Mouse (Mus musculus) CH12.LX (cell line): ENCODE data around the gene Rplp0. TPM values are rescaled to one million over a fixed set of nuclear protein-coding genes. Genes with fewer than 3 reads are reported as not detected.

Experiments
- DNase-seq: peaks from one replicate; pipeline ENCODE4 v3.0.0-alpha.2; 2013; ENCODE audit errors: extremely low read depth
- H3K27ac ChIP-seq: 2 replicates; pipeline ENCODE4 v1.5.1; 2012; ENCODE audit warnings: low read depth, mild to moderate bottlenecking, control low read depth, moderate library complexity; ENCODE audit not compliant: insufficient read depth
- H3K27me3 ChIP-seq: replicated peaks from 2 replicates; pipeline ENCODE3; 2012; ENCODE audit warnings: inconsistent platforms
- H3K36me3 ChIP-seq, 2 experiments: replicated peaks in 1 of 2; 2 replicates each; pipeline versions ENCODE3 to v1.6.1; 2012; ENCODE audit warnings: inconsistent platforms in 1 of 2, low read length in 1 of 2, mild to moderate bottlenecking in 1 of 2, mixed read lengths in 1 of 2, moderate library complexity in 1 of 2; ENCODE audit not compliant: control insufficient read depth in 1 of 2, insufficient read depth in 1 of 2
- H3K4me1 ChIP-seq, 2 experiments: 2 replicates each; pipeline ENCODE4 v1.6.1; 2012; ENCODE audit warnings: inconsistent platforms in 1 of 2, moderate library complexity in 1 of 2; ENCODE audit not compliant: insufficient read depth in 2 of 2, control insufficient read depth in 1 of 2
- H3K4me2 ChIP-seq: 2 replicates; pipeline ENCODE4 v1.6.1; 2012; ENCODE audit warnings: low read depth, mild to moderate bottlenecking, control low read depth; ENCODE audit not compliant: poor library complexity, insufficient read depth, severe bottlenecking
- H3K4me3 ChIP-seq, 3 experiments: fragments of 150-350 bp in 1 of 3; sonication (generic) in 1 of 3; replicated peaks in 1 of 3; 2 replicates each; pipeline versions ENCODE3 to v1.5.1; 2011 to 2012; ENCODE audit warnings: low read depth in 2 of 3, low read length in 2 of 3, mild to moderate bottlenecking in 2 of 3, moderate library complexity in 2 of 3, control low read depth in 1 of 3, improper control_type of control experiment in 1 of 3, inconsistent platforms in 1 of 3, mixed read lengths in 1 of 3; ENCODE audit not compliant: poor library complexity in 1 of 3
- H3K79me2 ChIP-seq: replicated peaks from 2 replicates; pipeline ENCODE4 v1.6.1; 2012; ENCODE audit warnings: mild to moderate bottlenecking, moderate library complexity; ENCODE audit not compliant: control insufficient read depth, poor library complexity, insufficient read depth, severe bottlenecking; ENCODE audit errors: extremely low read depth
- H3K9ac ChIP-seq: 2 replicates; pipeline ENCODE4 v1.6.1; 2012; ENCODE audit warnings: low read depth, mild to moderate bottlenecking, control low read depth, moderate library complexity; ENCODE audit not compliant: insufficient read depth
- H3K9me3 ChIP-seq: replicated peaks from 2 replicates; pipeline ENCODE3; 2012; ENCODE audit warnings: low read length, inconsistent platforms, mixed read lengths
- ELF1 ChIP-seq: IDR thresholded peaks from 2 replicates; pipeline ENCODE4 v1.6.1; 2014; ENCODE audit warnings: low read depth, mild to moderate bottlenecking, inconsistent platforms, low read length, improper control_type of control experiment
- MAZ ChIP-seq: IDR thresholded peaks from 2 replicates; pipeline ENCODE4 v1.6.1; 2012; ENCODE audit warnings: low read depth, mild to moderate bottlenecking, inconsistent platforms, low read length, improper control_type of control experiment, moderate library complexity
- PAX5 ChIP-seq: IDR thresholded peaks from 2 replicates; pipeline ENCODE4 v1.6.1; 2012; ENCODE audit warnings: low read length, inconsistent platforms, mixed read lengths
- TBP ChIP-seq: conservative IDR thresholded peaks from 2 replicates; pipeline ENCODE4 v1.6.1; 2011; ENCODE audit warnings: low read depth, low read length, improper control_type of control experiment
- UBTF ChIP-seq: IDR thresholded peaks from 2 replicates; pipeline ENCODE4 v1.6.1; 2012; ENCODE audit warnings: low read depth, mild to moderate bottlenecking, inconsistent platforms, low read length, improper control_type of control experiment, moderate library complexity
- ZC3H11A ChIP-seq: IDR thresholded peaks from 2 replicates; pipeline ENCODE4 v1.6.1; 2012; ENCODE audit warnings: low read depth, mild to moderate bottlenecking, inconsistent platforms, low read length, improper control_type of control experiment
- dilution Hi-C: fragments of 300-500 bp; cut with MboI; formaldehyde crosslinking; loops from 2 replicates; pipeline ENCODE4 v1.14.3; 2020; ENCODE audit warnings: low sequenced_read_pairs; ENCODE audit not compliant: extremely low pct_unique_long_range_greater_than_20kb, extremely low pct_ligation_motif_present
- in situ Hi-C: fragments of 300-500 bp; cut with MboI; formaldehyde crosslinking; loops from 3 replicates; pipeline ENCODE4 v1.14.3; 2019; ENCODE audit warnings: low sequenced_read_pairs, low pct_ligation_motif_present, low pct_unique_long_range_greater_than_20kb, mixed read lengths
- polyA plus RNA-seq: library from polyadenylated mRNA; unstranded; fragments of >175 nt; gene quantifications from 2 replicates; pipeline ENCODE4 v1.2.1, GENCODE M21; 2012; ENCODE audit warnings: low read depth; ENCODE audit not compliant: insufficient read length
- total RNA-seq, 2 experiments: library from RNA; depleted of rRNA; stranded (reverse); fragments of 300-350 nt in 1 of 2; fragments of >200 nt in 1 of 2; gene quantifications; 2 replicates each; pipeline ENCODE4 v1.2.3; 2012 to 2014

Rplp0 gene
- total and polyA plus RNA-seq, 3 experiments = 4,800 to 6,606 (median 5,581) TPM

DNA sequence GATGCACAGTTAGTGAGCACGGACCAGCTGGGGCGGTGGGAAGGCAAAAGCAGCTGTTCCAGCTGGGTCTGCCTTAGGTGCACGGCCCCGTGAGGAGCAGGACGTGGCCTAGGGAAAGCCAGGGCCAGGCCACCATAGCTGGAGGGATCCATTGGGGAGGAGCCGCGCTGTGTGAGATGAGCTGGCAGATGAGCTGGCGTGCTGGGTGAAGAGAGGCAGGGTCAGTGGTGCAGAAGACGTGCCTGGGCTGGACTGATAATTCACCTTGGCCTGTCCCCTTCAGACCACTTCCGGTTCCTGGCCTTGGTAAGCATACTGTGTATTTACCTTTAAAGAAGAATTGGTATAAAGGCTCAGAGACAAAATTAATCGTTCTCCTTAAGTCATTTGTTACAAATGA is 52.3 kb downstream of the Rplp0 start:
- no peak overlapping the region for H3K9ac ChIP-seq
- H3K4me1 ChIP-seq = no peaks in the 10 kb centered on the region
- H3K36me3 ChIP-seq = peaks cover 88 to 94% of the 10 kb centered on the region in 2 experiments
- H3K4me2 ChIP-seq = no peak overlapping the region
- no peaks in the 10 kb centered on the region for H3K27me3 ChIP-seq
- TF ChIP-seq MAZ (no peak), PAX5 (no peak), UBTF (no peak), ELF1 (no peak), ZC3H11A (no peak), TBP (no peak)
- DNase-seq = no peak
- H3K9me3 ChIP-seq = no peaks in the 10 kb centered on the region
- H3K79me2 ChIP-seq = no peaks in the 10 kb centered on the region
- in situ Hi-C loops (loop anchor here (5.0 kb wide), 1 partner anchor 34 kb away; no protein-coding TSS in a partner anchor), dilution Hi-C loops (no loop called here)
- H3K4me3 ChIP-seq = no peak overlapping the region
- no peak overlapping the region; the same call in 1 of the 2 replicates for H3K27ac ChIP-seq

Other genes with a start within 250 kb of the Rplp0 start
- 73.4 and 82.8 TPM in 2 replicates for gene Srsf9, start 232.3 kb upstream of the Rplp0 start, total RNA-seq (2012; rRNA removed)
- 117 and 121 TPM in 2 replicates for gene Srsf9, start 232.3 kb upstream of the Rplp0 start, total RNA-seq (2014; rRNA removed)
- gene Srsf9, start 232.3 kb upstream of the Rplp0 start, polyA plus RNA-seq = 112 and 130 TPM in 2 replicates
- 6.2 and 7.3 TPM in 2 replicates for gene Gatc, start 218.3 kb upstream of the Rplp0 start, total RNA-seq (2012; rRNA removed)
- 11.7 and 14.4 TPM in 2 replicates for gene Gatc, start 218.3 kb upstream of the Rplp0 start, total RNA-seq (2014; rRNA removed)
- 27.0 and 34.0 TPM in 2 replicates for gene Gatc, start 218.3 kb upstream of the Rplp0 start, polyA plus RNA-seq
- gene Triap1, start 218.2 kb upstream of the Rplp0 start, total RNA-seq (2012; rRNA removed) = 33.7 and 36.9 TPM in 2 replicates
- 31.4 and 31.8 TPM in 2 replicates for gene Triap1, start 218.2 kb upstream of the Rplp0 start, total RNA-seq (2014; rRNA removed)
- gene Triap1, start 218.2 kb upstream of the Rplp0 start, polyA plus RNA-seq = 36.1 and 38.2 TPM in 2 replicates
- 546 and 673 TPM in 2 replicates for gene Cox6a1, start 210.5 kb upstream of the Rplp0 start, total RNA-seq (2012; rRNA removed)
- gene Cox6a1, start 210.5 kb upstream of the Rplp0 start, total RNA-seq (2014; rRNA removed) = 203 and 257 TPM in 2 replicates
- 612 and 618 TPM in 2 replicates for gene Cox6a1, start 210.5 kb upstream of the Rplp0 start, polyA plus RNA-seq
- 3.3 and 4.1 TPM in 2 replicates for gene Msi1, start 129.9 kb upstream of the Rplp0 start, total RNA-seq (2012; rRNA removed)
- gene Msi1, start 129.9 kb upstream of the Rplp0 start, total RNA-seq (2014; rRNA removed) = 0.66 and 0.82 TPM in 2 replicates
- gene Msi1, start 129.9 kb upstream of the Rplp0 start, polyA plus RNA-seq = 4.9 and 5.3 TPM in 2 replicates
- not detected in 2 replicates for gene Pla2g1b, start 93.2 kb upstream of the Rplp0 start, total RNA-seq (2012; rRNA removed)
- not detected in 2 replicates for gene Pla2g1b, start 93.2 kb upstream of the Rplp0 start, total RNA-seq (2014; rRNA removed)
- gene Pla2g1b, start 93.2 kb upstream of the Rplp0 start, polyA plus RNA-seq = not detected in 2 replicates
- gene Sirt4, start 74.7 kb upstream of the Rplp0 start, total RNA-seq (2012; rRNA removed) = 16.7 and 18.0 TPM in 2 replicates
- 8.2 and 10.0 TPM in 2 replicates for gene Sirt4, start 74.7 kb upstream of the Rplp0 start, total RNA-seq (2014; rRNA removed)
- 13.3 and 15.3 TPM in 2 replicates for gene Sirt4, start 74.7 kb upstream of the Rplp0 start, polyA plus RNA-seq
- 21.1 and 22.6 TPM in 2 replicates for gene Pxn, start 52.8 kb upstream of the Rplp0 start, total RNA-seq (2012; rRNA removed)
- gene Pxn, start 52.8 kb upstream of the Rplp0 start, total RNA-seq (2014; rRNA removed) = 13.9 and 17.0 TPM in 2 replicates
- gene Pxn, start 52.8 kb upstream of the Rplp0 start, polyA plus RNA-seq = 30.0 and 43.4 TPM in 2 replicates
- 81.9 and 88.7 TPM in 2 replicates for gene Gcn1l1, start 5.8 kb downstream of the Rplp0 start, total RNA-seq (2012; rRNA removed)
- gene Gcn1l1, start 5.8 kb downstream of the Rplp0 start, total RNA-seq (2014; rRNA removed) = 17.7 and 18.2 TPM in 2 replicates
- gene Gcn1l1, start 5.8 kb downstream of the Rplp0 start, polyA plus RNA-seq = 53.6 and 62.9 TPM in 2 replicates
- 33.8 and 36.5 TPM in 2 replicates for gene Rab35, start 72.4 kb downstream of the Rplp0 start, total RNA-seq (2012; rRNA removed)
- 31.9 and 37.5 TPM in 2 replicates for gene Rab35, start 72.4 kb downstream of the Rplp0 start, total RNA-seq (2014; rRNA removed)
- gene Rab35, start 72.4 kb downstream of the Rplp0 start, polyA plus RNA-seq = 62.2 and 86.3 TPM in 2 replicates
- 1.7 and 1.9 TPM in 2 replicates for gene Bicdl1, start 172.2 kb downstream of the Rplp0 start, total RNA-seq (2012; rRNA removed)
- gene Bicdl1, start 172.2 kb downstream of the Rplp0 start, total RNA-seq (2014; rRNA removed) = 2.6 and 3.5 TPM in 2 replicates
- 2.3 and 5.1 TPM in 2 replicates for gene Bicdl1, start 172.2 kb downstream of the Rplp0 start, polyA plus RNA-seq